8 mouse cellular contexts compared by ENCODE assay signal in the genomic region with DNA sequence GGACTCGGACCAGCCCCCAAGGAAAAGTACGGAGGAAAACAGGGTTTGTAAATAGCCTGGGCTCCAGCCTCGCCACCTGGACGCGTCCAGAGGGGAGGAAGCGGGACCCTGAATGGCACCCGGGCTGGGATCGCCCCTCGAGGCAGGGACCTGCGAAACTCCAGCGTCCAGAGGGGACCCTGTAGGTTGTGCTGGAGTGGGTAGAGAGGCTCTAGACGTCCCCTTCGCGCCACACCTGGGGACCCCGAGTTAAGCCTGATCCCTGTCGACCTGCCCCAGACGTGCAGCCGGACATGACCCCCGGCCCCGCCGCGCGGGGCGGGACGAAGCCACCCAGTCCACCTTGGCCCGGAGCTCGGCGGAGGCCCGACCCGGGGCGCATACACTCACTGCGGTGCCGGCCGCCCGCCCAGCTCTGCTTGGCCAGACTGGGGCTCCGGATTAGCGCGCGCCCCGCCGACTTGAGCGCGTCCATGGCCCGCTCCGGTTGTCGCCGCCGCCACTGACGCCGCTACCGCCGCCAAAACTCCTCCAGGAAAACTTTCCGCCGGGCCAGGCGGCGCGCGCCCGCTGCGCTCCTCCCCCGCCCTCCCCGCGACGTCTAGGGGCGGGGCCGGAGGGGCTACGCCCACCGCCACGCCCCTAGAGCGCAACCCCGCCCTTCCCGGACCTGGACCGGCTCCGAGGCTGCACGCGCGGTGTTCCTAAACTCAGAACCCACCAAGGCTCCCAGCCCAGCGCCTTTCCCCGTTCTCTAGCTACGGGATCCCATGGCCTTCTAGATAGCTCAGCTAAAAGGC. TPM values are rescaled to one million over a fixed set of nuclear protein-coding genes. Genes with fewer than 3 reads are reported as not detected.
DNase-seq lines count a peak whose midpoint lies in the region; ATAC-seq and TF ChIP-seq lines count a peak whose summit lies in the region.

A gene (minus strand): TSS at position 599 of the 800 bp plus-strand sequence.

- H3K27ac ChIP-seq in embryonic facial prominence, embryonic 15.5 days (replicated peaks) = peak within 1 kb of the TSS; percentile 87
- H3K27ac ChIP-seq in heart, embryonic 13.5 days (replicated peaks) = peak within 1 kb of the TSS; percentile 79
- H3K27ac ChIP-seq in kidney, postnatal 0 days = peak within 1 kb of the TSS; percentile 62
- H3K27ac ChIP-seq in lung, postnatal 0 days (ENCODE audit: low read length) = peak within 1 kb of the TSS; percentile 66

- no peak for TF ChIP-seq CTCF in kidney, postnatal 0 days (IDR thresholded peaks at IDR 0.05; ENCODE audit: low read depth)
- no peak for TF ChIP-seq CTCF in lung, postnatal 0 days (IDR thresholded peaks at IDR 0.05)

- peak; percentile 89 for ATAC-seq in CD4-positive, CD25-positive, alpha-beta regulatory T cell, adult 4 months
- ATAC-seq in embryonic facial prominence, embryonic 15.5 days (ENCODE audit: insufficient number of reproducible peaks, low FRiP score, low TSS enrichment, low read depth) = peak; percentile 77
- ATAC-seq in heart, embryonic 13.5 days (ENCODE audit: extremely low read depth, insufficient number of reproducible peaks, low FRiP score, low TSS enrichment) = peak; percentile 67
- ATAC-seq in kidney, postnatal 0 days (replicated peaks; ENCODE audit: low FRiP score, low read depth) = peak; percentile 74
- peak; percentile 89 for ATAC-seq in lung, postnatal 0 days

- H3K4me1 ChIP-seq in embryonic facial prominence, embryonic 15.5 days = peaks cover 45% of the 10 kb centered on the region
- peaks cover 60% of the 10 kb centered on the region for H3K4me1 ChIP-seq in heart, embryonic 13.5 days
- peaks cover 23% of the 10 kb centered on the region for H3K4me1 ChIP-seq in kidney, postnatal 0 days (replicated peaks; ENCODE audit: insufficient read depth, low read length)
- peaks cover 35% of the 10 kb centered on the region; the same call in 1 of the 2 replicates for H3K4me1 ChIP-seq in lung, postnatal 0 days (ENCODE audit: insufficient read depth, low read depth, low read length)

- H3K27me3 ChIP-seq in embryonic facial prominence, embryonic 15.5 days = no peaks in the 10 kb centered on the region
- peaks cover 14% of the 10 kb centered on the region; the same call in 1 of the 2 replicates for H3K27me3 ChIP-seq in heart, embryonic 13.5 days (replicated peaks)
- H3K27me3 ChIP-seq in kidney, postnatal 0 days (ENCODE audit: insufficient read depth, low read length) = no peaks in the 10 kb centered on the region
- no peaks in the 10 kb centered on the region for H3K27me3 ChIP-seq in lung, postnatal 0 days (replicated peaks; ENCODE audit: insufficient read depth, low read length)

- TF ChIP-seq EP300 in lung, postnatal 0 days (IDR thresholded peaks at IDR 0.05) = no peak

- no peaks in the 10 kb centered on the region for H3K36me3 ChIP-seq in embryonic facial prominence, embryonic 15.5 days
- H3K36me3 ChIP-seq in heart, embryonic 13.5 days = no peaks in the 10 kb centered on the region
- H3K36me3 ChIP-seq in kidney, postnatal 0 days (ENCODE audit: insufficient read depth, low read length) = no peaks in the 10 kb centered on the region
- no peaks in the 10 kb centered on the region for H3K36me3 ChIP-seq in lung, postnatal 0 days (ENCODE audit: insufficient read depth, low read length)

- peak within 1 kb of the TSS; percentile 76 for H3K9ac ChIP-seq in embryonic facial prominence, embryonic 15.5 days
- peak within 1 kb of the TSS; percentile 95 for H3K9ac ChIP-seq in heart, embryonic 13.5 days
- peak within 1 kb of the TSS; percentile 85 for H3K9ac ChIP-seq in kidney, postnatal 0 days (ENCODE audit: low read depth, low read length)
- peak within 1 kb of the TSS; percentile 82 for H3K9ac ChIP-seq in lung, postnatal 0 days (replicated peaks; ENCODE audit: low read depth)

- peak within 1 kb of the TSS; percentile 93 for H3K4me2 ChIP-seq in embryonic facial prominence, embryonic 15.5 days (replicated peaks)
- H3K4me2 ChIP-seq in heart, embryonic 13.5 days = peak within 1 kb of the TSS; percentile 99
- H3K4me2 ChIP-seq in kidney, postnatal 0 days (ENCODE audit: low read length) = peak within 1 kb of the TSS; percentile 94
- H3K4me2 ChIP-seq in lung, postnatal 0 days (replicated peaks; ENCODE audit: low read depth, low read length) = peak within 1 kb of the TSS; percentile 92

- under 1% methylated on average over 80 of the region's 80 CpGs for WGBS in embryonic facial prominence, embryonic 15.5 days
- under 1% methylated on average over 80 of the region's 80 CpGs for WGBS in heart, embryonic 13.5 days
- WGBS in kidney, postnatal 0 days = under 1% methylated on average over 73 of the region's 80 CpGs
- WGBS in lung, postnatal 0 days = under 1% methylated on average over 75 of the region's 80 CpGs

- H3K9me3 ChIP-seq in embryonic facial prominence, embryonic 15.5 days (replicated peaks) = no peaks in the 10 kb centered on the region
- no peaks in the 10 kb centered on the region for H3K9me3 ChIP-seq in heart, embryonic 13.5 days
- no peaks in the 10 kb centered on the region for H3K9me3 ChIP-seq in kidney, postnatal 0 days (replicated peaks; ENCODE audit: low read length)
- H3K9me3 ChIP-seq in lung, postnatal 0 days (ENCODE audit: low read length) = no peaks in the 10 kb centered on the region

- H3K4me3 ChIP-seq in embryonic facial prominence, embryonic 15.5 days (replicated peaks) = peak within 1 kb of the TSS; percentile 78
- H3K4me3 ChIP-seq in heart, embryonic 13.5 days = peak within 1 kb of the TSS; percentile 85
- peak within 1 kb of the TSS; percentile 67 for H3K4me3 ChIP-seq in kidney, postnatal 0 days (replicated peaks; ENCODE audit: low read depth, low read length)
- peak within 1 kb of the TSS; percentile 60 for H3K4me3 ChIP-seq in lung, postnatal 0 days (ENCODE audit: low read depth, low read length)

- peak; percentile 91 for DNase-seq in adrenal gland, postnatal 25 days
- DNase-seq in kidney, postnatal 0 days (ENCODE audit: low spot score) = peak; percentile 83
- DNase-seq in lung, postnatal 0 days (ENCODE audit: low spot score) = peak; percentile 83
- peak; percentile 62 for DNase-seq in ovary, postnatal 10 days (ENCODE audit: low spot score)
- DNase-seq in thymus, postnatal 25 days = peak; percentile 80

RNA-seq across cellular contexts. Expression of the gene that starts here (rescaled TPM):
- polyA plus RNA-seq in CD4-positive, CD25-positive, alpha-beta regulatory T cell, adult 4 months (2017; shearing (Covaris generic)) = 10 to 100 TPM; 26.1 to 42.4 TPM
- total RNA-seq in adrenal gland, postnatal 25 days (2021) = 42.4 and 43.3 TPM in 2 replicates
- 36.7 and 37.6 TPM in 2 replicates for polyA plus RNA-seq in embryonic facial prominence, embryonic 15.5 days (2015; fragmentation: Nextera tagmentation; extraction: Ambion mirVana)
- polyA plus RNA-seq in heart, embryonic 13.5 days (2015; fragmentation: Nextera tagmentation; extraction: Ambion mirVana) = 12.2 and 13.5 TPM in 2 replicates
- polyA plus RNA-seq in kidney, postnatal 0 days (2015; fragmentation: Nextera tagmentation; extraction: Ambion mirVana) = 21.2 and 21.3 TPM in 2 replicates
- polyA plus RNA-seq in lung, postnatal 0 days (2015; fragmentation: Nextera tagmentation; extraction: Ambion mirVana) = 23.5 and 24.4 TPM in 2 replicates

Comparison
In these comparisons a context has a peak if more than half of its experiments do, and no peak if none do; other contexts are left out.
1. Peak in every context shown above with its lines: DNase-seq, ATAC-seq, H3K4me3 ChIP-seq and H3K27ac ChIP-seq.